Mouse (Mus musculus) liver, embryonic 14 days (tissue): ENCODE results near the gene Pramel1. TPM values are rescaled to one million over a fixed set of nuclear protein-coding genes. Genes with fewer than 3 reads are reported as not detected.

Experiments used
- polyA plus RNA-seq: library from polyadenylated mRNA; depleted of rRNA; stranded (reverse); fragments of >200 nt; gene quantifications from 2 replicates; pipeline ENCODE4 v1.2.3, GENCODE M21; 2012; rRNA removed

Pramel1 gene
- polyA plus RNA-seq, result not detected in 2 replicates

DNA sequence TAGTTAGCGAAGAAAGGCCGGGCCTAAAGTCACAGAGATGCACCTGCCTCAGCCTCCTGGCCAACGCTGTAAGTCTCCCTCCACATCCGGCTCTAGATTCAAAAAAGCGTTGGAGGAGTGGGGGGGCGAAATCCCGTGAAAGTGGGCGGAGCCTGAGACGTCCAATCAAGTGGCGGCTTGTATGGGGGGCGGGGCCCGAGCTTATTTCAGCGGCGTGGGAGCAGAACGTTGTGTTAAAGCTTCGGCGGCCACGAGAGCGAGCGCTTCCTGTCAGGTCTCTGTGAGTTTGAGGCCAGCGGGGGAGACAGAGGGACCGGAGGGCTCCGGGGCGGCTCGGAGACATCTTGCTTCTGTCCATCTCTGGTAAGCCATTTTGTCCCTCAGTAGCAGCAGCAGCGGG is at the start of gene Pramel1:
Gene Pramel1, plus strand, starts transcription at position 248 of the 400 bp plus-strand sequence.

DNA sequence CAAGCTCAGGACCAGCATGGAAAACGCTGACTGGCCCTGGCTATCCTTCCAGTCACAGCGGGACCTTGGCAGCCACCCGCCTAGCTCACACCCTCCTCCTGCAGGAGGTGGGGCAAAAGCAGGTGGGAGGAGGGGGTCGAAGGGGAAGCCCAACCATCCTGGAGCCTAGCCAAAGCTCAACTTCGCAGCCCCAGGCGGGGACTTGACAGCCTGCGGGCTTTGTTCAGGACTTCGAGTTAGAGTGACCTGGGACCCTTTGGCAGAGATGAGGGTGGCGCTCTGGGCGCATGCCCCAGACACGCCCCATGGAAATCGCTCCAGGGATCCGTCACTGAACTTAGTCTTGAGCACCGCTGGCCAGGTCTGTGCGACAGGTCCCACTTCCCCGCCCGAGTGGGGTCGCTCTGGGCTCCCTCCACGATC is 44.7 kb upstream of the Pramel1 start, which contains the start of gene Lrrc38:
Gene Lrrc38, plus strand, starts transcription at position 274 of the 423 bp plus-strand sequence.

DNA sequence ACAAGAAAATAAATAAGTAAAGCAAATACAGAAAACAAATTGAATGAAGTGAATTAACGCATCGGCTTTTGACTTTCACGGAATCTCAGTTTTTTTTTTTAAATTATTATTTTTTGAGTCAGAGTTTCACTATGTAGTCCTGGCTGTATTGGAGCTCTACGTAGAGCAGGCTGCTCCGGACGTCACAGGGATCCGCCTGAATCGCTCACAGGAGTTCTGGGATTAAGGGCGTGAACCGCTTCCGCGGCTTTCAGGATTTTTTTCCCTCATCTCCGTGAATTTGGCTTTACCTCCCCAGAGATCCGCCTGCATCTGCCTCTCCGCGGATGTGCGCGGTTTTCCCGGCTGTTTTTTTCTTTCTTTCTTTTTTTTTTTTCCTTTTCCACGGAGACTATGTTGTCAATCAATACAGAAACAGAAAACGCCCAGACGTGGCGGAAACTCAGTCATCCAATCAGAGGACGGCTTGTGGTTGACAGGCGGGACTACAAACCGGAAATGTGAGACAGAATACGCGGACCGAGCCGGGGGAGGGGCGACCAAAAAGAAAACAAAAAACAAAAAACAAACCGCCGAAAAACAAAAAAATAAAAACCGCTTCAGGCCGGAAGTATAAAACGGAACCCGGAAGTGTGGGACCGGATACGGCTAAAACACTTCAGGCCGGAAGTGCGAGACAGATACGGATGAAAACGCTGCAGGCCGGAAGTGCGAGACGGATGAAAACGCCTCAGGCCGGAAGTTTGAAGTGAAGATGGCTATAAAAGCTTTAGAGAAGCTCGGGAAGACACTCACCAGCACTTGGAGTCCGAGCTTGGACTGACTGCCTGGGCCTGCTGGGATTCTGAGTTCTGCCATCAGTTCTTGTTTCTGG is 18.2 kb downstream of the Pramel1 start, which contains the start of gene Pramef8:
Gene Pramef8, plus strand, starts transcription at position 208 of the 874 bp plus-strand sequence.

Other genes with a start within 250 kb of the Pramel1 start
- gene Prdm2, start 181.4 kb upstream of the Pramel1 start, polyA plus RNA-seq, result 3.5 and 4.1 TPM in 2 replicates
- 0.33 and 0.59 TPM in 2 replicates for gene Pdpn, start 94.9 kb upstream of the Pramel1 start, polyA plus RNA-seq
- gene Lrrc38, start 44.7 kb upstream of the Pramel1 start, polyA plus RNA-seq, result 0.03 TPM in 1 of 2 replicates, not detected in the other
- 1.3 and 1.6 TPM in 2 replicates for gene Pramef8, start 18.0 kb downstream of the Pramel1 start, polyA plus RNA-seq
- gene Oog4, start 55.9 kb downstream of the Pramel1 start, polyA plus RNA-seq, result not detected in 2 replicates
- gene Gm13043, start 116.9 kb downstream of the Pramel1 start, polyA plus RNA-seq, result not detected in 2 replicates
- gene Gm13040, start 141.5 kb downstream of the Pramel1 start, polyA plus RNA-seq, result not detected in 2 replicates
- gene BC080695, start 157.3 kb downstream of the Pramel1 start, polyA plus RNA-seq, result not detected in 2 replicates
- gene Gm13057, start 157.3 kb downstream of the Pramel1 start, polyA plus RNA-seq, result not detected in 2 replicates
- not detected in 2 replicates for gene Gm13083, start 220.6 kb downstream of the Pramel1 start, polyA plus RNA-seq